Mouse (Mus musculus): ENCODE measurements around the gene Zbtb12. TPM values are rescaled to one million over a fixed set of nuclear protein-coding genes. Genes with fewer than 3 reads are reported as not detected.

Zbtb12 gene
- polyA plus RNA-seq, 1 experiment: 4.9 TPM

DNA sequence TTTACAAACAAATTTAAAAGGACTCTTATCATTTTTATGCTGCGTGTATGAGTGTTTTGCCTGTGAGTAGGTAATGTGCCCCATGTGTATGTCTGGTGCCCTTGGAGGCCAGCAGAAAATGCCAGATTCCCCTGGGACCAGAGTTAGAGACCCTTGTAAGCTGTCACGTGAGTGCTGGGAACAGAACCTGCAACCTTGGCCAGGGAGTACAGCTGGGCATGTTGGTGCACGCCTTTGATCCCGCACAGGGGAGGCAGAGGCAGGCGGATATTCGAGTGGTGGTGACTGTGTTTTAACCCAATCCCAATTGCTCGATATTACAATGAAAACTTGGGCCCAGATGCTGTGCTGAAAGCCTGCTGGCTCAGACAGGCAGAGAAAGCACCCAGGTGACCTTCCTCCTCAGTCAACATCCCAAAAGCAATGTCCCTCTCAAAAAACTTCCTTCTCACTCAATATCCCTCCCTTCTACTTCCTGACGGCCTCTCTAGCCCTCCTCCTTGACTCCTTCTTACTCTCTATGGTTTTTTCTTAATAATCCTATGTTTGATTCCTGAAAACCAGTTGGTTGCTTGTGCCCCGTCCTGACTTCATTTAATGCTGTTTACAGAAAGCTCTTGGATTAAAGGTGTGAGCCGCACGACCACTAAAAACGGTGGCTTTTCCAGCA lies 10.9 kb downstream of the Zbtb12 start:
- TF ChIP-seq CTCF (IDR thresholded peaks at IDR 0.05; ENCODE audit: extremely low read depth, insufficient read depth, low read length) (no peak), POLR2A (IDR thresholded peaks at IDR 0.05; ENCODE audit: extremely low read depth, insufficient read depth, low read length) (no peak)
- H3K4me1 ChIP-seq (ENCODE audit: control insufficient read depth, insufficient read depth, low read length): 0 out of 2 replicates have a peak, but pooled peaks cover under 1% of the 10 kb centered on the region
- H3K4me3 ChIP-seq (ENCODE audit: insufficient read depth, low read length): no peak overlapping the region
- H3K27ac ChIP-seq (ENCODE audit: insufficient read depth, low read length): no peak overlapping the region

DNA sequence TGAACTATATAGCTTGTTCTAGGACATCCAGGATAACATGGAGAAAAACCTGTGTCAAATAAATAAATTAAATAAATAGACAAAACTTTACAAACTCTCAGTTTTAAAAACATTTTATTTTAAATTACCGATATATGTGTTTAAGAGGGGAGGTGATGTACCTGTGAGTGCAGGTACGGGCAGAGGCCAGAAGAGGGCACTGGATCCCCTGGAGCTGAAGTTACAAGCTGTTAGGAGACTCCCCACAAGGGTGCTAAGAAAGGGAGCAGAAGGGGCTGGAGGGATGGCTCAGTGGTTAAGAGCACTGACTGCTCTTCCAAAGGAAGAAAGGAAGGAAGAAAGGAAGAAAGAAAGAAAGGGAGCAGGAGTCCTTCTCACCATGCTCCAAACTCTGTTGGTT lies 12.1 kb downstream of the Zbtb12 start:
- H3K4me1 ChIP-seq (ENCODE audit: control insufficient read depth, insufficient read depth, low read length): 0 out of 2 replicates have a peak, but pooled peaks cover 2% of the 10 kb centered on the region
- no peak overlapping the region for H3K4me3 ChIP-seq (ENCODE audit: insufficient read depth, low read length)
- no peak for TF ChIP-seq POLR2A (IDR thresholded peaks at IDR 0.05; ENCODE audit: extremely low read depth, insufficient read depth, low read length)
- TF ChIP-seq CTCF (IDR thresholded peaks at IDR 0.05; ENCODE audit: extremely low read depth, insufficient read depth, low read length): no peak
- H3K27ac ChIP-seq (ENCODE audit: insufficient read depth, low read length): no peak overlapping the region

DNA sequence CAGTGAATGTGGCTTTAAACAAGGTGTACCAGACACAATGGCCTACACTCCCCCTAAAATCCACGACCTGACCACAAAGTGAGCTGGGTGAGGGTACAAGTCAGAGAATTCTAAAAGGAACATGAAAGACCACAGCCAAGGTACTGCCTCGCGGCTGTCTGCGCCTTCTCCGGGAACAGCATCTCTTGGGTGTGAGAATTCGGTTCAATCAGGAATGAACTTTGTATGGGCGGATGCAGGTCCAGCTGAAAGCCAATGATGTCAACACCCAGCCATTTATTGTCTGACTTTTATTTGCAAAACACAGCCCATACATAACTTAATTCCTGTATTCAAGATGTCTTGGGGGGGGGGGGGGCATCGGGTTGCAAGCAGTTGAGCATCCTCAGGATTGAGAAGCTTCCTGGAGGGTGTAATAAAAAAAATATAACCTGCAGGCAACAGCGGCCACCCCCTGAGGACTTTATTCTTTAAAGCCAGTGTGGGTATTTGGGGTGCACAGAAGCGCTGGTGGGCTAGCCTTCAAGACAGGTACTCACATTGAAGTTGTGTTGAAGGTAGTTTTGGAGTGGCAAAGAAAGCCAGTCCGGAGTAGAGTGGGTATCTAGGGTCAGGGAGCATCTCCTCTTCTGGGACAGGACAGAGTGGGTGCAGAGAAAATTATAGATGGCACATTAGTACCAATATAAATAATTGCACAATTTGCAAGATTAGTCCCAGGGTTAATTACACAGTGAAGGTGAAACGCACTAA lies 14.0 kb downstream of the Zbtb12 start:
- TF ChIP-seq CTCF (IDR thresholded peaks at IDR 0.05; ENCODE audit: extremely low read depth, insufficient read depth, low read length): no peak
- no peak for TF ChIP-seq POLR2A (IDR thresholded peaks at IDR 0.05; ENCODE audit: extremely low read depth, insufficient read depth, low read length)
- peak overlapping the region; percentile 66; the same call in 1 of the 2 replicates for H3K27ac ChIP-seq (ENCODE audit: insufficient read depth, low read length)
- H3K4me3 ChIP-seq (ENCODE audit: insufficient read depth, low read length): peak overlapping the region; percentile 42; the same call in 1 of the 2 replicates
- peaks cover 3% of the 10 kb centered on the region; the same call in 1 of the 2 replicates for H3K4me1 ChIP-seq (ENCODE audit: control insufficient read depth, insufficient read depth, low read length)

DNA sequence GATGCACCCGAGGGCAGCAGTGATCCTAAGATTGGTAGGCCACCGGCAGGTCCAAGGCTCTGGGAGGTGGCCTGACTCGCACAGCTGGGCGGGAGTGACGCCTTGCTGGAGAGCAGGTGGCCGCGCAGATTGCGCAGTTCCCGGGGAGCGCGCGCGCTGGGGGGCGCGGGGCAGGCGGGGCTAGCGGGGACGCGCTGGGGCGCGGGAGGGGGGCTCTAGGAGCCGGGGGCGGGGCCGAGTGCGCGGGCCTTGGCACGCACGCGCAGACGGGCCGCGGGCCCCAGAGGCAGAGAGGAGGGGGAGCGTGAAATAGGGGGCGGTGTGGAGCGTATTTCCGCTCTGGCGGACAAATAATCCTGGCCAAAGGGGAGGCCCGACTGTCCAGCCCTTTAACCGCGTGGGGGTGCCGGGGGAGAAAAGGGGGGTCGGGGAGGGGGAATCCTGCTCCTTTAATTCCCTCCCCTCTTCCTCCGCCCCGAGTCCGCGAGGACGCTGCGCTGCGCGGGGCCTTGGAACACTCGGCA lies 14.9 kb downstream of the Zbtb12 start:
- peak; percentile 75 for TF ChIP-seq POLR2A (IDR thresholded peaks at IDR 0.05; ENCODE audit: extremely low read depth, insufficient read depth, low read length)
- TF ChIP-seq CTCF (IDR thresholded peaks at IDR 0.05; ENCODE audit: extremely low read depth, insufficient read depth, low read length): no peak
- peaks cover 3% of the 10 kb centered on the region; the same call in 1 of the 2 replicates for H3K4me1 ChIP-seq (ENCODE audit: control insufficient read depth, insufficient read depth, low read length)
- peak overlapping the region; percentile 42 for H3K4me3 ChIP-seq (ENCODE audit: insufficient read depth, low read length)
- H3K27ac ChIP-seq (ENCODE audit: insufficient read depth, low read length): peak overlapping the region; percentile 66

GRCm38 (mm10) chr17:34894801-34895530 lies 15.7 kb downstream of the Zbtb12 start:
- peaks cover 3% of the 10 kb centered on the region; the same call in 1 of the 2 replicates for H3K4me1 ChIP-seq (ENCODE audit: control insufficient read depth, insufficient read depth, low read length)
- TF ChIP-seq POLR2A (IDR thresholded peaks at IDR 0.05; ENCODE audit: extremely low read depth, insufficient read depth, low read length): no peak
- no peak for TF ChIP-seq CTCF (IDR thresholded peaks at IDR 0.05; ENCODE audit: extremely low read depth, insufficient read depth, low read length)
- H3K27ac ChIP-seq (ENCODE audit: insufficient read depth, low read length): peak overlapping the region; percentile 6; the same call in 1 of the 2 replicates
- H3K4me3 ChIP-seq (ENCODE audit: insufficient read depth, low read length): peak overlapping the region; percentile 42

GRCm38 (mm10) chr17:34895724-34896123 lies 16.4 kb downstream of the Zbtb12 start:
- TF ChIP-seq POLR2A (IDR thresholded peaks at IDR 0.05; ENCODE audit: extremely low read depth, insufficient read depth, low read length): no peak
- no peak for TF ChIP-seq CTCF (IDR thresholded peaks at IDR 0.05; ENCODE audit: extremely low read depth, insufficient read depth, low read length)
- Histone ChIP-seq H3K4me1 (ENCODE audit: control insufficient read depth, insufficient read depth, low read length) (peaks cover 3% of the 10 kb centered on the region; the same call in 1 of the 2 replicates), H3K4me3 (ENCODE audit: insufficient read depth, low read length) (no peak overlapping the region; the same call in 1 of the 2 replicates), H3K27ac (ENCODE audit: insufficient read depth, low read length) (no peak overlapping the region)

DNA sequence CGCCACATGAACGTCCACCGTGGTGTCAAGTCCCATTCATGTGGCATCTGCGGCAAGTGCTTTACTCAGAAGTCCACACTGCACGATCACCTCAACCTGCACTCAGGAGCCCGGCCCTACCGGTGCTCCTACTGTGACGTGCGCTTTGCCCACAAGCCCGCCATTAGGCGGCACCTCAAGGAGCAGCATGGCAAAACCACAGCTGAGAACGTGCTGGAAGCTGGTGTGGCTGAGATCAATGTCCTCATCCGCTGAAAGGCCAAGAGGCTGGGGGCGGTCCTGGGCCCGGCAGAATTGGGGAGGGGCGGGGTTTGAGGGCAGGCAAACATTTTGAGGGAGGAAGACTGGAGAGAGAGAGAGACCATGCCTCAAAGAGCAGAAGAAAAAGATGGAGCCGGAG lies 17.1 kb downstream of the Zbtb12 start:
- TF ChIP-seq CTCF (IDR thresholded peaks at IDR 0.05; ENCODE audit: extremely low read depth, insufficient read depth, low read length) (no peak), POLR2A (IDR thresholded peaks at IDR 0.05; ENCODE audit: extremely low read depth, insufficient read depth, low read length) (no peak)
- Histone ChIP-seq H3K27ac (ENCODE audit: insufficient read depth, low read length) (no peak overlapping the region), H3K4me3 (ENCODE audit: insufficient read depth, low read length) (no peak overlapping the region), H3K4me1 (ENCODE audit: control insufficient read depth, insufficient read depth, low read length) (peaks cover 3% of the 10 kb centered on the region; the same call in 1 of the 2 replicates)

DNA sequence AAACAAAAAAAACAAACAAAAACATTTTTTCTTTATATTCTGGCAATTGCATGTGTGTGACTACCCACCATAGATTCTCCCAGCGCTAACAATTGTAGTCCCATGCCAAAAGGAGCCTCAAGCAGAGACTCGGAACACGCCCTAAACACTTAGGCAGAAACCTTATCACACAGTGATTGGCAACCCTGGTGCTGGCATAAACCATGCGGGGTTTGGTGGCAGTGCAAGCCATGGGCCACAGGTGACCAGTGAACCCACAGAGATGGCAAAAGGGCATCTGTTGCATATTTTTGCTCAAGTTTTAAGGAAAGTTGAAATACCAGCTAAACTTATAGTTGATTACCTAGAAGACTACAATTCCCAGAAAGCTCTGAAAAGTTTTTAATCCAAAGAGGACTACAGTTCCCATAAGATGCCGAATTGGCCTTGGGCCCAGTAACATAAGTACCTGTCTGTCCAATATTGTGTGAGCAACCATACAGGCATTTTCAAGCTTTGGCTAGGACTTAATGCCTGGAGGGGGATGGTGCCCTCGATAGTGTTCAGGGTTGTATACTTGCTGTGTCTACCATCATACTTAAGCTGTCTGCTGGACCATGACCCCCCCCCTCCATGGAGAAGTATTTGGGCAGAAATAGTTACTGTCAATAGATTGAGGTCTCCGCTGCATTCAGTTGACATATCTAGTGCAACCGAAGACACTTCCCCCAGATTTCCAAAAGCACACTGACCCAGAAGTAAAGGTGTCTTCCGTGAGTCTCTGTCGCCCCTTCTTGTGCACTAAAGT lies 18.3 kb downstream of the Zbtb12 start:
- Histone ChIP-seq H3K27ac (ENCODE audit: insufficient read depth, low read length) (peak overlapping the region; percentile 84; the same call in 1 of the 2 replicates), H3K4me1 (ENCODE audit: control insufficient read depth, insufficient read depth, low read length) (peaks cover 3% of the 10 kb centered on the region; the same call in 1 of the 2 replicates), H3K4me3 (ENCODE audit: insufficient read depth, low read length) (peak overlapping the region; percentile 53)
- TF ChIP-seq CTCF (IDR thresholded peaks at IDR 0.05; ENCODE audit: extremely low read depth, insufficient read depth, low read length) (no peak), POLR2A (IDR thresholded peaks at IDR 0.05; ENCODE audit: extremely low read depth, insufficient read depth, low read length) (no peak)
